Mouse (Mus musculus) C2C12 (cell line): ENCODE measurements around the gene Hs3st5. TPM values are rescaled to one million over a fixed set of nuclear protein-coding genes. Genes with fewer than 3 reads are reported as not detected.

Experiments
- H3K27me3 ChIP-seq: one replicate; pipeline ENCODE4 v1.6.1; 2011; ENCODE audit not compliant: control insufficient read depth, insufficient read depth, insufficient read length
- H3K36me3 ChIP-seq: one replicate; pipeline ENCODE4 v1.6.1; 2011; ENCODE audit not compliant: control insufficient read depth, insufficient read depth
- H3K4me3 ChIP-seq: one replicate; pipeline ENCODE4 v1.5.1; 2011; ENCODE audit warnings: mild to moderate bottlenecking, control low read depth; ENCODE audit not compliant: poor library complexity, insufficient read depth, severe bottlenecking
- H3K79me2 ChIP-seq: one replicate; pipeline ENCODE4 v1.6.1; 2011; ENCODE audit not compliant: control insufficient read depth, insufficient read depth
- H3K79me3 ChIP-seq: one replicate; pipeline ENCODE4 v1.6.1; 2011; ENCODE audit warnings: low read depth, control low read depth
- H3ac ChIP-seq: one replicate; pipeline ENCODE3; 2011; ENCODE audit warnings: low read depth; ENCODE audit not compliant: control insufficient read depth, insufficient read length
- CEBPB ChIP-seq: IDR thresholded peaks from one replicate; pipeline ENCODE4 v1.6.1; 2011; ENCODE audit warnings: low read depth, mild to moderate bottlenecking, control low read depth, moderate library complexity
- CTCF ChIP-seq: IDR thresholded peaks from one replicate; pipeline ENCODE4 v1.5.1; 2011; ENCODE audit not compliant: control insufficient read depth, insufficient read depth, insufficient read length
- FOSL1 ChIP-seq: IDR thresholded peaks from one replicate; pipeline ENCODE4 v1.8.0; 2011; ENCODE audit warnings: mild to moderate bottlenecking, low read length; ENCODE audit not compliant: poor library complexity, insufficient read depth, severe bottlenecking
- MAX ChIP-seq: IDR thresholded peaks from one replicate; pipeline ENCODE4 v1.6.1; 2011; ENCODE audit warnings: mild to moderate bottlenecking, control low read depth
- MYOD1 ChIP-seq: IDR thresholded peaks from one replicate; pipeline ENCODE4 v1.6.1; 2011; ENCODE audit warnings: low read depth; ENCODE audit not compliant: control insufficient read depth, insufficient read length
- MYOG ChIP-seq: IDR thresholded peaks from one replicate; pipeline ENCODE4 v1.6.1; 2011; ENCODE audit not compliant: control insufficient read depth, insufficient read length; ENCODE audit errors: extremely low read depth
- USF1 ChIP-seq: IDR thresholded peaks from one replicate; pipeline ENCODE4 v1.6.1; 2011; ENCODE audit warnings: low read depth, mild to moderate bottlenecking, control low read depth, moderate library complexity
- polyA plus RNA-seq: library from polyadenylated mRNA; unstranded; fragments of >200 nt; fragmentation: generic; extraction: Trizol; gene quantifications from one replicate; pipeline ENCODE4 v1.2.1, GENCODE M21; 2012; ENCODE audit warnings: missing spikeins

The Hs3st5 gene
- polyA plus RNA-seq, 1 experiment: 0.04 TPM

GRCm38 (mm10) chr10:36631746-36632145 lies 125.1 kb downstream of the Hs3st5 start:
- H3K36me3 ChIP-seq: no peaks in the 10 kb centered on the region
- no peaks in the 10 kb centered on the region for H3K79me3 ChIP-seq
- TF ChIP-seq CEBPB: no peak
- no peak for TF ChIP-seq MYOD1
- no peak for TF ChIP-seq CTCF
- no peak for TF ChIP-seq MYOG
- no peak for TF ChIP-seq USF1
- TF ChIP-seq FOSL1: no peak
- no peak for TF ChIP-seq MAX

GRCm38 (mm10) chr10:36650653-36651052 lies 144.0 kb downstream of the Hs3st5 start:
- Histone ChIP-seq H3ac (no peak overlapping the region), H3K79me2 (no peaks in the 10 kb centered on the region), H3K27me3 (no peaks in the 10 kb centered on the region), H3K36me3 (no peaks in the 10 kb centered on the region), H3K4me3 (no peak overlapping the region), H3K79me3 (no peaks in the 10 kb centered on the region)
- TF ChIP-seq MYOG (no peak), CEBPB (no peak), MAX (no peak), CTCF (no peak), FOSL1 (no peak), USF1 (no peak), MYOD1 (no peak)

More at GRCm38 (mm10) chr10:36631746-36632145, 125.1 kb downstream of the Hs3st5 start:
- no peak overlapping the region for H3K4me3 ChIP-seq
- no peaks in the 10 kb centered on the region for H3K79me2 ChIP-seq
- no peak overlapping the region for H3ac ChIP-seq
- no peaks in the 10 kb centered on the region for H3K27me3 ChIP-seq

- H3K27me3 ChIP-seq: no peaks in the 10 kb centered on the region
- no peaks in the 10 kb centered on the region for H3K36me3 ChIP-seq
- H3ac ChIP-seq: no peak overlapping the region
- no peak for TF ChIP-seq MAX
- no peak for TF ChIP-seq USF1
- TF ChIP-seq CTCF: no peak
- no peak for TF ChIP-seq MYOD1
- no peak for TF ChIP-seq FOSL1
- no peak for TF ChIP-seq CEBPB
- TF ChIP-seq MYOG: no peak
- H3K79me2 ChIP-seq: no peaks in the 10 kb centered on the region
- H3K79me3 ChIP-seq: no peaks in the 10 kb centered on the region
- no peak overlapping the region for H3K4me3 ChIP-seq
Measured at GRCm38 (mm10) chr10:36713974-36714373, 207.4 kb downstream of the Hs3st5 start.

- Histone ChIP-seq H3K4me3 (no peak overlapping the region), H3K79me2 (no peaks in the 10 kb centered on the region), H3K36me3 (no peaks in the 10 kb centered on the region), H3K27me3 (no peaks in the 10 kb centered on the region), H3K79me3 (no peaks in the 10 kb centered on the region), H3ac (no peak overlapping the region)
- TF ChIP-seq USF1: no peak
- no peak for TF ChIP-seq CTCF
- TF ChIP-seq CEBPB: no peak
- TF ChIP-seq MYOD1: no peak
- no peak for TF ChIP-seq MYOG
- no peak for TF ChIP-seq MAX
- no peak for TF ChIP-seq FOSL1
Measured at GRCm38 (mm10) chr10:36726239-36726638, 219.6 kb downstream of the Hs3st5 start.

- Histone ChIP-seq H3K79me2 (no peaks in the 10 kb centered on the region), H3K27me3 (no peaks in the 10 kb centered on the region), H3K79me3 (no peaks in the 10 kb centered on the region), H3K4me3 (no peak overlapping the region), H3ac (no peak overlapping the region), H3K36me3 (no peaks in the 10 kb centered on the region)
- no peak for TF ChIP-seq MYOD1
- no peak for TF ChIP-seq USF1
- TF ChIP-seq CEBPB: no peak
- TF ChIP-seq CTCF: no peak
- no peak for TF ChIP-seq MAX
Measured at GRCm38 (mm10) chr10:36729361-36730098, 222.9 kb downstream of the Hs3st5 start.

GRCm38 (mm10) chr10:36739375-36739774 lies 232.8 kb downstream of the Hs3st5 start:
- H3K27me3 ChIP-seq: no peaks in the 10 kb centered on the region
- H3K79me2 ChIP-seq: no peaks in the 10 kb centered on the region
- H3K4me3 ChIP-seq: no peak overlapping the region
- H3K36me3 ChIP-seq: no peaks in the 10 kb centered on the region
- no peak overlapping the region for H3ac ChIP-seq
- no peaks in the 10 kb centered on the region for H3K79me3 ChIP-seq
- TF ChIP-seq CTCF (no peak), CEBPB (no peak), MYOD1 (no peak), MYOG (no peak), FOSL1 (no peak), MAX (no peak), USF1 (no peak)
